Mouse (Mus musculus) small intestine, adult 2 months (tissue): ENCODE results near the gene Gltpd2.

Source experiments
- CTCF ChIP-seq: fragments of 200-500 bp; IDR thresholded peaks from 2 replicates; pipeline ENCODE4 v1.5.1; 2012; ENCODE audit warnings: low read depth, mild to moderate bottlenecking, control low read depth, inconsistent platforms, low read length, moderate library complexity, mixed read lengths; ENCODE audit not compliant: insufficient replicate concordance, insufficient read length; ENCODE audit errors: extremely low read depth
- POLR2A ChIP-seq: fragments of 200-500 bp; IDR thresholded peaks from 2 replicates; pipeline ENCODE4 v1.6.1; 2012; ENCODE audit warnings: low read depth, mild to moderate bottlenecking, control low read depth, inconsistent platforms, low read length, moderate library complexity

- TF ChIP-seq CTCF: no peak
- no peak for TF ChIP-seq POLR2A
Measured at GRCm38 (mm10) chr11:70540928-70541327, 21.9 kb downstream of the Gltpd2 start.
